16 mouse cellular contexts compared by ENCODE assay signal in genomic region chr8:83585333-83585732, GRCm38 (mm10). TPM values are rescaled to one million over a fixed set of nuclear protein-coding genes. Genes with fewer than 3 reads are reported as not detected.
A peak's percentile ranks its signal among the peaks of the same experiment; 100 is the strongest.
DNase-seq lines count a peak whose midpoint lies in the region; ATAC-seq and TF ChIP-seq lines count a peak whose summit lies in the region.
"Had no signal": no experiment of that assay in that cellular context is flagged by ENCODE, and none has a peak within 500 bp of the region (broad histone marks: within the 10 kb centered on the region; RNA-seq: fewer than 3 reads in every experiment).

No protein-coding gene starts in this region.

- H3K9me3 ChIP-seq in liver, embryonic 13.5 days (replicated peaks), result no peaks in the 10 kb centered on the region
- H3K9me3 ChIP-seq: forebrain, embryonic 12.5 days had no signal

- H3K27ac ChIP-seq in kidney, adult 2 months (ENCODE audit: insufficient read depth, low read depth, low read length), result no peak overlapping the region
- H3K27ac ChIP-seq in liver, embryonic 13.5 days, result no peak overlapping the region; the same call in 1 of the 2 replicates
- H3K27ac ChIP-seq: forebrain, embryonic 12.5 days; hindbrain, postnatal 0 days had no signal

- no peak overlapping the region for H3K4me2 ChIP-seq in liver, embryonic 13.5 days
- H3K4me2 ChIP-seq: forebrain, embryonic 12.5 days; lung, embryonic 14.5 days had no signal

- TF ChIP-seq CTCF in kidney, adult 2 months (conservative IDR thresholded peaks at IDR 0.05; ENCODE audit: insufficient read depth, insufficient read length, low read depth, low read length), result no peak

- peak; percentile 53 for DNase-seq in cerebellum, adult 8-10 months
- peak; percentile 71 for DNase-seq in kidney, adult 2 months
- DNase-seq in kidney, postnatal 10 days, result no peak
- DNase-seq in cerebellum, postnatal 14 days, result peak; percentile 79 to 81
- DNase-seq in liver, embryonic 13.5 days, result no peak
- no peak for DNase-seq in urinary bladder, postnatal 14 days (ENCODE audit: low spot score)
- DNase-seq in layer of hippocampus, adult 11-12 months (ENCODE audit: low spot score), result no peak
- DNase-seq: lung, embryonic 14.5 days had no signal

- no peaks in the 10 kb centered on the region for H3K36me3 ChIP-seq in kidney, adult 2 months (ENCODE audit: control insufficient read depth, insufficient read depth, low read length)
- peaks cover 51% of the 10 kb centered on the region for H3K36me3 ChIP-seq in liver, embryonic 13.5 days

- WGBS in kidney, adult 2 months, result 39% methylated on average over 3 of the region's 3 CpGs
- WGBS in liver, embryonic 13.5 days (ENCODE audit: insufficient replicate concordance), result 70% methylated on average over 3 of the region's 3 CpGs

- no peak overlapping the region for H3K9ac ChIP-seq in liver, embryonic 13.5 days
- H3K9ac ChIP-seq: forebrain, embryonic 12.5 days; lung, embryonic 14.5 days had no signal

- H3K27me3 ChIP-seq in kidney, adult 2 months (replicated peaks; ENCODE audit: control insufficient read depth, insufficient read depth, low read length), result no peaks in the 10 kb centered on the region
- H3K27me3 ChIP-seq in liver, embryonic 13.5 days, result no peaks in the 10 kb centered on the region
- H3K27me3 ChIP-seq: forebrain, embryonic 12.5 days had no signal

- no peak for TF ChIP-seq POLR2A in kidney, adult 2 months (IDR thresholded peaks at IDR 0.05; ENCODE audit: low read depth, low read length)

- H3K4me3 ChIP-seq in kidney, adult 2 months (ENCODE audit: insufficient read depth, low read depth, low read length), result no peak overlapping the region
- H3K4me3 ChIP-seq in liver, embryonic 13.5 days (replicated peaks), result no peak overlapping the region
- H3K4me3 ChIP-seq: forebrain, embryonic 12.5 days had no signal

- H3K4me1 ChIP-seq in kidney, adult 2 months (ENCODE audit: control insufficient read depth, insufficient read depth, low read length), result peaks cover 38% of the 10 kb centered on the region
- peaks cover 55% of the 10 kb centered on the region for H3K4me1 ChIP-seq in liver, embryonic 13.5 days (replicated peaks)

- no peak for ATAC-seq in cerebellum, adult (ENCODE audit: insufficient number of reproducible peaks, low FRiP score, low TSS enrichment)
- peak; percentile 29; the same call in 1 of the 2 replicates for ATAC-seq in liver, embryonic 13.5 days (ENCODE audit: low read depth)
- ATAC-seq: hindbrain, postnatal 0 days; midbrain, embryonic 16.5 days had no signal

RNA-seq across cellular contexts. Expression of gene Ndufb7, which starts 18.9 kb away (rescaled TPM):
- 704 and 720 TPM in 2 replicates for polyA plus RNA-seq in kidney, adult 2 months (2012; rRNA removed)
- polyA plus RNA-seq in liver, embryonic 13.5 days (2015; fragmentation: Nextera tagmentation; extraction: Ambion mirVana), result 268 and 288 TPM in 2 replicates

RNA-seq across cellular contexts. Expression of gene Tecr, which starts 22.4 kb away (rescaled TPM):
- polyA plus RNA-seq in kidney, adult 2 months (2012; rRNA removed), result 793 and 827 TPM in 2 replicates
- polyA plus RNA-seq in liver, embryonic 13.5 days (2015; fragmentation: Nextera tagmentation; extraction: Ambion mirVana), result 334 and 348 TPM in 2 replicates

RNA-seq across cellular contexts. Expression of gene Dnajb1, which starts 22.7 kb away (rescaled TPM):
- polyA plus RNA-seq in kidney, adult 2 months (2012; rRNA removed), result 32.2 and 33.2 TPM in 2 replicates
- 54.5 and 59.6 TPM in 2 replicates for polyA plus RNA-seq in liver, embryonic 13.5 days (2015; fragmentation: Nextera tagmentation; extraction: Ambion mirVana)

RNA-seq across cellular contexts. Expression of gene Olfr370, which starts 49.8 kb away (rescaled TPM):
- polyA plus RNA-seq in kidney, adult 2 months (2012; rRNA removed), result not detected in 2 replicates
- not detected in 2 replicates for polyA plus RNA-seq in liver, embryonic 13.5 days (2015; fragmentation: Nextera tagmentation; extraction: Ambion mirVana)
- polyA plus RNA-seq: C2C12; forebrain, embryonic 12.5 days; heart, embryonic 14.5 days; hindbrain, postnatal 0 days; lung, embryonic 14.5 days; midbrain, embryonic 16.5 days; neural tube, embryonic 11.5 days; thymus, postnatal 0 days had no signal

Comparison
In these comparisons a context has a peak if more than half of its experiments do, and no peak if none do; other contexts are left out.
1. DNase-seq: peak in cerebellum, adult 8-10 months (single experiment), kidney, adult 2 months (single experiment) and cerebellum, postnatal 14 days (2 of 2); none in kidney, postnatal 10 days (single experiment), liver, embryonic 13.5 days (single experiment), urinary bladder, postnatal 14 days (single experiment) and layer of hippocampus, adult 11-12 months (single experiment).